Mouse (Mus musculus): Measurements from ENCODE around the gene Scarb2.

The Scarb2 gene

GRCm38 (mm10) chr5:92495771-92496409, 10.7 kb downstream of the Scarb2 start:
- DNase-seq (ENCODE audit: extremely low read depth, insufficient read length, low spot score): no peak

- DNase-seq (ENCODE audit: extremely low read depth, insufficient read length, low spot score): no peak
Observed at GRCm38 (mm10) chr5:92495291-92495690, 11.3 kb downstream of the Scarb2 start.

GRCm38 (mm10) chr5:92493423-92493822, 13.2 kb downstream of the Scarb2 start:
- DNase-seq (ENCODE audit: extremely low read depth, insufficient read length, low spot score): no peak

GRCm38 (mm10) chr5:92490779-92491178, 15.9 kb downstream of the Scarb2 start:
- DNase-seq (ENCODE audit: extremely low read depth, insufficient read length, low spot score): no peak

- no peak for DNase-seq (ENCODE audit: extremely low read depth, insufficient read length, low spot score)
Observed at GRCm38 (mm10) chr5:92490304-92490703, 16.3 kb downstream of the Scarb2 start.

GRCm38 (mm10) chr5:92489503-92489902, 17.1 kb downstream of the Scarb2 start:
- no peak for DNase-seq (ENCODE audit: extremely low read depth, insufficient read length, low spot score)

- peak; percentile 8 for DNase-seq (ENCODE audit: extremely low read depth, insufficient read length, low spot score)
Observed at GRCm38 (mm10) chr5:92488961-92489360, 17.7 kb downstream of the Scarb2 start.

- no peak for DNase-seq (ENCODE audit: extremely low read depth, insufficient read length, low spot score)
Observed at GRCm38 (mm10) chr5:92488408-92488807, 18.2 kb downstream of the Scarb2 start.

GRCm38 (mm10) chr5:92486758-92487157, 19.9 kb downstream of the Scarb2 start:
- no peak for DNase-seq (ENCODE audit: extremely low read depth, insufficient read length, low spot score)

GRCm38 (mm10) chr5:92484880-92485279, 21.8 kb downstream of the Scarb2 start:
- no peak for DNase-seq (ENCODE audit: extremely low read depth, insufficient read length, low spot score)

- no peak for DNase-seq (ENCODE audit: extremely low read depth, insufficient read length, low spot score)
Observed at GRCm38 (mm10) chr5:92472863-92473262, 33.8 kb downstream of the Scarb2 start.

GRCm38 (mm10) chr5:92471531-92471930, 35.1 kb downstream of the Scarb2 start:
- DNase-seq (ENCODE audit: extremely low read depth, insufficient read length, low spot score): no peak

- no peak for DNase-seq (ENCODE audit: extremely low read depth, insufficient read length, low spot score)
Observed at GRCm38 (mm10) chr5:92469201-92470130, 37.2 kb downstream of the Scarb2 start.

GRCm38 (mm10) chr5:92468234-92468633, 38.4 kb downstream of the Scarb2 start:
- DNase-seq (ENCODE audit: extremely low read depth, insufficient read length, low spot score): no peak

GRCm38 (mm10) chr5:92467102-92467766, 39.4 kb downstream of the Scarb2 start:
- no peak for DNase-seq (ENCODE audit: extremely low read depth, insufficient read length, low spot score)

- no peak for DNase-seq (ENCODE audit: extremely low read depth, insufficient read length, low spot score)
Observed at GRCm38 (mm10) chr5:92465511-92465910, 41.1 kb downstream of the Scarb2 start.

- no peak for DNase-seq (ENCODE audit: extremely low read depth, insufficient read length, low spot score)
Observed at GRCm38 (mm10) chr5:92461321-92461720, 45.3 kb downstream of the Scarb2 start.

GRCm38 (mm10) chr5:92458726-92459125, 47.9 kb downstream of the Scarb2 start:
- no peak for DNase-seq (ENCODE audit: extremely low read depth, insufficient read length, low spot score)

GRCm38 (mm10) chr5:92457410-92457809, 49.2 kb downstream of the Scarb2 start:
- DNase-seq (ENCODE audit: extremely low read depth, insufficient read length, low spot score): no peak

- DNase-seq (ENCODE audit: extremely low read depth, insufficient read length, low spot score): no peak
Observed at GRCm38 (mm10) chr5:92452876-92453275, 53.8 kb downstream of the Scarb2 start.

GRCm38 (mm10) chr5:92446736-92447135, 59.9 kb downstream of the Scarb2 start:
- DNase-seq (ENCODE audit: extremely low read depth, insufficient read length, low spot score): no peak
